In the genomic region with DNA sequence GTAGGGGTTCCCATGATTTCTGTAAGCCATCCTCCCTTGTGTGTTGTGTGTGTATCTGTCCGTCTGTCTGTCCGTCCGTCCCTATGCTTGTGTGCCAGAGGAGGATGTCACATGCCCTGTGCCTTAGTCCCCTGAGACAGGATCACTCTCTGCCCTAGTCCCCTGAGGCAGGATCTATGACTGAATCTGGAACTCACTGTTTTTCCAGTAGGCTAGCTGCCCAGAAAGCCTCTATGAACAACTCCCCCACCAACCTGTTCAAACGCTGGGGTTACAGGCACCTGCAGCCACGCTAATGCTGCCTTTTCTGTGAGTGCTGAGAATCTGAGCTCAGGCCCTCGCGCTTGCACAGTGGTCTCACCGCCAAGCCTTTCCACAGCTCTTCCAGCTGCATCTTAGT, we compare ENCODE assay signal across 9 mouse cellular contexts.
A peak's percentile ranks its signal among the peaks of the same experiment; 100 is the strongest.
DNase-seq lines count a peak whose midpoint lies in the region; ATAC-seq and TF ChIP-seq lines count a peak whose summit lies in the region.
"Had no signal": no experiment of that assay in that cellular context is flagged by ENCODE, and none has a peak within 500 bp of the region (broad histone marks: within the 10 kb centered on the region; RNA-seq: fewer than 3 reads in every experiment).

No protein-coding gene starts in this region.

- no peaks in the 10 kb centered on the region for H3K36me3 ChIP-seq in forebrain, embryonic 14.5 days (ENCODE audit: control insufficient read depth, insufficient read depth, low read length)
- no peaks in the 10 kb centered on the region for H3K36me3 ChIP-seq in midbrain, embryonic 14.5 days (ENCODE audit: control insufficient read depth, insufficient read depth, low read length)

- H3K4me1 ChIP-seq in forebrain, embryonic 14.5 days (ENCODE audit: control insufficient read depth, insufficient read depth, low read length): peaks cover 34% of the 10 kb centered on the region
- H3K4me1 ChIP-seq in midbrain, embryonic 14.5 days (ENCODE audit: control insufficient read depth, insufficient read depth, low read length): peaks cover 22% of the 10 kb centered on the region

- no peak overlapping the region; the same call in 1 of the 2 replicates for H3K4me3 ChIP-seq in layer of hippocampus, adult 2 months
- H3K4me3 ChIP-seq in forebrain, embryonic 14.5 days (ENCODE audit: low read depth, low read length): no peak overlapping the region
- H3K4me3 ChIP-seq in midbrain, embryonic 14.5 days (replicated peaks; ENCODE audit: low read depth, low read length): no peak overlapping the region

- H3K4me2 ChIP-seq in forebrain, embryonic 14.5 days (ENCODE audit: low read length): no peak overlapping the region
- H3K4me2 ChIP-seq in midbrain, embryonic 14.5 days (ENCODE audit: low read length): no peak overlapping the region

- no peaks in the 10 kb centered on the region for H3K27me3 ChIP-seq in forebrain, embryonic 14.5 days (replicated peaks; ENCODE audit: control insufficient read depth, insufficient read depth, low read length)
- H3K27me3 ChIP-seq in midbrain, embryonic 14.5 days (ENCODE audit: control insufficient read depth, insufficient read depth, low read length): no peaks in the 10 kb centered on the region
- H3K27me3 ChIP-seq: Patski had no signal

- peak; percentile 11; the same call in 1 of the 2 replicates for ATAC-seq in forebrain, embryonic 14.5 days
- no peak for ATAC-seq in midbrain, embryonic 14.5 days (ENCODE audit: low FRiP score, low TSS enrichment)

- H3K9ac ChIP-seq in forebrain, embryonic 14.5 days (ENCODE audit: low read length): no peak overlapping the region
- H3K9ac ChIP-seq in midbrain, embryonic 14.5 days (replicated peaks; ENCODE audit: low read length): no peak overlapping the region

- TF ChIP-seq CTCF in layer of hippocampus, adult 2 months (conservative IDR thresholded peaks at IDR 0.05): no peak

- peak overlapping the region; percentile 89 for H3K27ac ChIP-seq in layer of hippocampus, adult 2 months
- peak overlapping the region; percentile 64; the same call in 1 of the 2 replicates for H3K27ac ChIP-seq in forebrain, embryonic 14.5 days (ENCODE audit: low read depth, low read length)
- H3K27ac ChIP-seq in midbrain, embryonic 14.5 days (replicated peaks; ENCODE audit: low read depth, low read length): peak overlapping the region; percentile 68

- no peaks in the 10 kb centered on the region for H3K9me3 ChIP-seq in forebrain, embryonic 14.5 days (replicated peaks; ENCODE audit: control insufficient read depth, low read length)
- no peaks in the 10 kb centered on the region for H3K9me3 ChIP-seq in midbrain, embryonic 14.5 days (ENCODE audit: control insufficient read depth, low read length)

- 60% methylated on average over 8 of the region's 8 CpGs for WGBS in forebrain, embryonic 14.5 days
- 66% methylated on average over 8 of the region's 8 CpGs for WGBS in midbrain, embryonic 14.5 days

- peak; percentile 46 for DNase-seq in adrenal gland, postnatal 10 days
- DNase-seq in adrenal gland, adult 8-10 months: no peak
- no peak for DNase-seq in layer of hippocampus, adult 2 months (ENCODE audit: low spot score in 2 of 2)
- DNase-seq in layer of hippocampus, postnatal 36 days: no peak
- DNase-seq in forebrain, embryonic 14.5 days (ENCODE audit: low spot score): peak; percentile 28
- DNase-seq in midbrain, embryonic 14.5 days: no peak
- DNase-seq in left cerebral cortex, adult 9 months (ENCODE audit: low spot score in 2 of 2): no peak
- DNase-seq in thymus, postnatal 14 days: no peak

Comparison
In these comparisons a context has a peak if more than half of its experiments do, and no peak if none do; other contexts are left out.
1. DNase-seq: peak in adrenal gland, postnatal 10 days (single experiment) and forebrain, embryonic 14.5 days (single experiment); none in adrenal gland, adult 8-10 months (single experiment), layer of hippocampus, adult 2 months (0 of 2), layer of hippocampus, postnatal 36 days (0 of 2), midbrain, embryonic 14.5 days (single experiment), left cerebral cortex, adult 9 months (0 of 2) and thymus, postnatal 14 days (single experiment).
2. Peak in every context shown above with its lines, with median percentiles within 50 percentile points of each other: H3K27ac ChIP-seq.